Mouse (Mus musculus) limb, embryonic 14.5 days (tissue): Measurements from ENCODE around the gene Rexo2. TPM values are rescaled to one million over a fixed set of nuclear protein-coding genes. Genes with fewer than 3 reads are reported as not detected.

ENCODE experiments used
- ATAC-seq: fragments of 200-750 bp; cut with Nextera tagmentation; 2 replicates; pipeline ENCODE4 v1.8.0; 2017; ENCODE audit warnings: low read depth, moderate number of reproducible peaks, moderate TSS enrichment; ENCODE audit not compliant: low FRiP score
- DNase-seq: peaks from one replicate; pipeline ENCODE4 v3.0.0-alpha.2; 2015; ENCODE audit warnings: low spot score
- H3K27ac ChIP-seq: fragments of 300-500 bp; sonication (generic); replicated peaks from 2 replicates; pipeline ENCODE4 v1.5.1; 2014; ENCODE audit warnings: low read depth, mild to moderate bottlenecking, low read length, moderate library complexity, mixed read lengths
- H3K27me3 ChIP-seq: fragments of 300-500 bp; sonication (generic); 2 replicates; pipeline ENCODE4 v1.6.1; 2014; ENCODE audit warnings: low read length, mixed read lengths; ENCODE audit not compliant: control insufficient read depth, insufficient read depth
- H3K36me3 ChIP-seq: fragments of 300-500 bp; sonication (generic); 2 replicates; pipeline ENCODE4 v1.6.1; 2014; ENCODE audit warnings: mild to moderate bottlenecking, low read length, moderate library complexity, mixed read lengths; ENCODE audit not compliant: control insufficient read depth, insufficient read depth
- H3K4me1 ChIP-seq: fragments of 300-500 bp; sonication (generic); 2 replicates; pipeline ENCODE4 v1.6.1; 2014; ENCODE audit warnings: antibody characterized with exemption, low read length, mixed read lengths; ENCODE audit not compliant: control insufficient read depth, insufficient read depth
- H3K4me2 ChIP-seq: fragments of 300-500 bp; sonication (generic); replicated peaks from 2 replicates; pipeline ENCODE4 v1.6.1; 2014; ENCODE audit warnings: low read depth, mild to moderate bottlenecking, low read length, moderate library complexity; ENCODE audit not compliant: severe bottlenecking
- H3K4me3 ChIP-seq: fragments of 300-500 bp; sonication (generic); replicated peaks from 2 replicates; pipeline ENCODE4 v1.5.1; 2014; ENCODE audit warnings: low read length
- H3K9ac ChIP-seq: fragments of 300-500 bp; sonication (generic); 2 replicates; pipeline ENCODE4 v1.6.1; 2014; ENCODE audit warnings: mild to moderate bottlenecking, low read depth, low read length, moderate library complexity; ENCODE audit not compliant: severe bottlenecking
- H3K9me3 ChIP-seq: fragments of 300-500 bp; sonication (generic); 2 replicates; pipeline ENCODE4 v1.6.1; 2016; ENCODE audit warnings: low read length; ENCODE audit not compliant: control insufficient read depth
- POLR2A ChIP-seq: fragments of 200-500 bp; IDR thresholded peaks from 2 replicates; pipeline ENCODE4 v1.8.0; 2012; ENCODE audit warnings: inconsistent platforms, mild to moderate bottlenecking, moderate library complexity, borderline replicate concordance; ENCODE audit not compliant: insufficient read depth, insufficient read length; ENCODE audit errors: extremely low read depth
- WGBS: fragments of 180-500 bp; shearing (Covaris S2); extraction: QIAGEN DNeasy Blood & Tissue Kit; methylation state at CpG from one replicate; pipeline ENCODE4 v1.1.7; 2014; 5-methylcytosine and 5-hydroxymethylcytosine counted together
- polyA plus RNA-seq, 2 experiments: library from polyadenylated mRNA; depleted of rRNA in 1 of 2; stranded (reverse) in 1 of 2; unstranded in 1 of 2; fragments of >200 nt; fragmentation: Nextera tagmentation in 1 of 2; extraction: Ambion mirVana in 1 of 2; gene quantifications; 2 replicates each; pipeline versions ENCODE4 v1.2.1 to v1.2.3; 2012 to 2014

Rexo2 gene
- polyA plus RNA-seq, 2 experiments = 111 to 119 TPM

- Histone ChIP-seq H3K9me3 (no peaks in the 10 kb centered on the region), H3K4me1 (no peaks in the 10 kb centered on the region), H3K9ac (no peak overlapping the region), H3K36me3 (no peaks in the 10 kb centered on the region), H3K4me2 (no peak overlapping the region), H3K27me3 (no peaks in the 10 kb centered on the region), H3K4me3 (no peak overlapping the region), H3K27ac (no peak overlapping the region)
- no peak for ATAC-seq
- WGBS = 89% methylated on average over 2 of the region's 2 CpGs
- TF ChIP-seq POLR2A = no peak
- no peak for DNase-seq
Observed at GRCm38 (mm10) chr9:48444821-48445220, 35.6 kb downstream of the Rexo2 start.

- no peak overlapping the region for H3K27ac ChIP-seq
- WGBS = 96% methylated on average over 1 of the region's 1 CpGs
- no peaks in the 10 kb centered on the region for H3K27me3 ChIP-seq
- DNase-seq (no peak), ATAC-seq (no peak)
- no peak for TF ChIP-seq POLR2A
- H3K9ac ChIP-seq = no peak overlapping the region
- H3K4me3 ChIP-seq = no peak overlapping the region
- no peak overlapping the region for H3K4me2 ChIP-seq
- H3K36me3 ChIP-seq = no peaks in the 10 kb centered on the region
- no peaks in the 10 kb centered on the region for H3K4me1 ChIP-seq
- no peaks in the 10 kb centered on the region for H3K9me3 ChIP-seq
Observed at GRCm38 (mm10) chr9:48443873-48444272, 36.5 kb downstream of the Rexo2 start.

GRCm38 (mm10) chr9:48432449-48432848 lies 48.0 kb downstream of the Rexo2 start:
- no peak for TF ChIP-seq POLR2A
- DNase-seq = no peak
- ATAC-seq = no peak
- no peak overlapping the region for H3K27ac ChIP-seq
- no peak overlapping the region for H3K4me2 ChIP-seq
- H3K9ac ChIP-seq = no peak overlapping the region
- no peaks in the 10 kb centered on the region for H3K27me3 ChIP-seq
- no peaks in the 10 kb centered on the region for H3K4me1 ChIP-seq
- no peak overlapping the region for H3K4me3 ChIP-seq
- no peaks in the 10 kb centered on the region for H3K9me3 ChIP-seq
- no peaks in the 10 kb centered on the region for H3K36me3 ChIP-seq
- WGBS = 75% methylated on average over 8 of the region's 8 CpGs

- Histone ChIP-seq H3K4me1 (no peaks in the 10 kb centered on the region), H3K27ac (no peak overlapping the region), H3K4me2 (no peak overlapping the region), H3K9ac (no peak overlapping the region), H3K36me3 (no peaks in the 10 kb centered on the region), H3K9me3 (no peaks in the 10 kb centered on the region), H3K4me3 (no peak overlapping the region), H3K27me3 (no peaks in the 10 kb centered on the region)
- TF ChIP-seq POLR2A = no peak
- WGBS = 89% methylated on average over 7 of the region's 7 CpGs
- ATAC-seq (no peak), DNase-seq (no peak)
Observed at GRCm38 (mm10) chr9:48427176-48427575, 53.2 kb downstream of the Rexo2 start.

- H3K9ac ChIP-seq = no peak overlapping the region
- no peak overlapping the region for H3K27ac ChIP-seq
- no peaks in the 10 kb centered on the region for H3K27me3 ChIP-seq
- DNase-seq (no peak), ATAC-seq (no peak)
- WGBS = 50% methylated on average over 1 of the region's 1 CpGs
- TF ChIP-seq POLR2A = no peak
- H3K36me3 ChIP-seq = no peaks in the 10 kb centered on the region
- no peaks in the 10 kb centered on the region for H3K9me3 ChIP-seq
- no peak overlapping the region for H3K4me3 ChIP-seq
- H3K4me2 ChIP-seq = no peak overlapping the region
- H3K4me1 ChIP-seq = no peaks in the 10 kb centered on the region
Observed at GRCm38 (mm10) chr9:48423256-48423655, 57.2 kb downstream of the Rexo2 start.

- no peaks in the 10 kb centered on the region for H3K36me3 ChIP-seq
- H3K27me3 ChIP-seq = no peaks in the 10 kb centered on the region
- no peaks in the 10 kb centered on the region for H3K9me3 ChIP-seq
- DNase-seq (no peak), ATAC-seq (no peak)
- WGBS = 77% methylated on average over 8 of the region's 8 CpGs
- H3K4me3 ChIP-seq = no peak overlapping the region
- H3K4me2 ChIP-seq = no peak overlapping the region
- H3K27ac ChIP-seq = no peak overlapping the region
- no peak overlapping the region for H3K9ac ChIP-seq
- H3K4me1 ChIP-seq = no peaks in the 10 kb centered on the region
- TF ChIP-seq POLR2A = no peak
Observed at GRCm38 (mm10) chr9:48422382-48422781, 58.0 kb downstream of the Rexo2 start.
